Mouse (Mus musculus) layer of hippocampus, adult 18-20 months (tissue): ENCODE measurements around the gene Zdhhc19. TPM values are rescaled to one million over a fixed set of nuclear protein-coding genes. Genes with fewer than 3 reads are reported as not detected.

Source experiments
- DNase-seq, 2 experiments: peaks; one replicate each; pipeline ENCODE4 v3.0.0; 2022; ENCODE audit warnings: low spot score in 2 of 2
- total RNA-seq, 2 experiments: library from RNA; stranded (reverse); gene quantifications; 2 replicates each; pipeline ENCODE4 v1.2.3; 2021

Zdhhc19 gene
- total RNA-seq, 2 experiments from 2014 or later = not detected

DNA sequence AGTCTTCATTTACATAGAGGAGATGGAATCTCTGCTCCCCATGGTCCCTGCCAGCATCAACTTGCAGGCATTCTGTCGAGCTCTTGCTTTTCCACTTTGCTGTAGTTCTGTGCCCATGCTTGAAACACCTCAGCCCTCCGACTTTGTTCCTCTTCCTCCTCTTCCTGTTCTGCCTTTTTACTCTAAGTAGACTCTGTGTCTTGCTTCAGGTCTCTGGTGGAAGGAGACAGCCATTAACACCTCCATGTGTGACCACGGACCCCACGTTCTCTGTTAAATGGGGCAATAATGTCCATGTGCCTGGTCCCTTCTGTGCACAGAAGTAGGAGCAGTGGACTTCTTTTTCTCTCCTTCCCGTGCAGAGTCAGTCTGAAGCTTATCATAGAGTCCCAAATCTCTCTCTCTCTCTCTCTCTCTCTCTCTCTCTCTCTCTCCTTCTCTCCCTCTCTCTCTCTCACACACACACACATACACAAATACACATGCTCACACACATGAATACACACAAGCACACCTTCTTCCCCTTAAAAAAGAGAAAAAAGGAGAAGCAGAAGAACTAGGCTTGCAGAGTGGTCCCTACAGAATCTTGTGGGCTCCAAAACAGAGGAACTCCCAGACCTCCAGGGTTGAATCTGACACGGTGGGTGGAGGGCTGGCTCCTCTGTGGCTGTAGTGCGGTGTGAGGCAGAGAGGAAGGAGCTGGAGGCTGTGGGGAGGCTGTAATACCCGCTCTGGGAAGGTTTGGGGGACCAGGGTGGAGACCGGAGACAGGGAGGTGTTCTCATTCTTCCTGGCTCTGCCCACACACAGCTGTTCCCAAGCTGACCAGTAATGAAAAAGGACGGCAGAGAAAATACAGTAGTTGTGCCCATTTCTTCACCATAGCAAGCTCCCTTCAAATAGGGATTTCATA, 51.3 kb downstream of the Zdhhc19 start:
- DNase-seq = no peak

DNA sequence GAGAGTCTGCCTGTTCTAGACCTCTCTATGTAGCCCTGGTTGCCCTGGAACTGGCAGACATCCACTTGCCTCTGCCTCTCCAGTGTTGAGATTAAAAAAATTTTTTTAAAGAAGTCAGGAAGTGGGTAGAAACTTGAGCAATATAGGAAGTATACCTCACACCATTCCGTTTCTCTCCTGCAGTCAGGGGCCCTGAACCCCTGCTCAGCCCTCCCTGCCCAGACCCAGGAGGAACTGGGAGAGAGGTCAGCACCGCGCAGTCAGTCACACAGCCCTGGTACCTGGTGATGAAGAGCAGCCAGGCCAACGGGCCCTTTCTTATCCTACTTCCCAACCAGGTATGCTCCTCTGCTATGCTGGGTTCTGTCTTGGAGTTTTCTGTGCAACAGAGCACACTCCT, 54.0 kb downstream of the Zdhhc19 start:
- DNase-seq = no peak

DNA sequence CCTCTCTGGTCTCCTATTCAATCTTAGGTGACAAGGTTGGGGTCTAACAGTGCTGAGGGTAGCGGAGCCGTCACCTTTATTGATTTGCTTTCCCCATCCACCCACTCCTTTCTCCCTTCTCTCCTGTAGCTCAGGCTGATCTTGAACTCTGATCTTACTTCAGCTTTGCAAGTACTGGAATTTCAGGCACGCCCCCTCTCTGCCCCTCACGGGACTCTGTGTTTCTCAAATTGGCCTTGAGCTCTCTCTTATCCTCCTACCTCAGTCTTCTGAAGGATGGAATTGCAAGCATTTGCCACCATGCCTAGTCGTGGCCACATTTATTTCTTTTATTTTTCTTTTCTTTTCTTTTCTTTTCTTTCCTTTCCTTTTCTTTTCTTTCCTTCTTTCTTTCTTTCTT, 54.4 kb downstream of the Zdhhc19 start:
- DNase-seq = no peak

DNA sequence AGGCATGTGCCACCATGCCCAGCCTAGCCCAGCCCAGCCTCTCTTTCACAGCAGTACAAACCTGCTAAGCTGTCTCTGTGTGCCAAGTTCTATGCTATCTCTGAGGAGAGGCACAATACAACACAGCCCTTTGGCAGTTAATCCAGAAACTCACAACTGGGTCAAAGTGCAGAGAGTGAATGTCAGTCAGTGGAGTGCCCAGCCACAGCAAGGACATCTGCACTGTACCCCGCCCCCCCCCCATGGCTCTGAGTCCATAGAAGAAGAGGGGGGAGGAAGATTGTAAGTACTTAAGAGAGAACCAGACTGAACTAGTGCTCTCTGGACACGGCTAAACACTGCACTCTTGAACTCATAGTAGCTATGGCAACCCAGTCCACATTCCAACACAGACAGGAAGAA, 55.3 kb downstream of the Zdhhc19 start:
- DNase-seq = no peak

DNA sequence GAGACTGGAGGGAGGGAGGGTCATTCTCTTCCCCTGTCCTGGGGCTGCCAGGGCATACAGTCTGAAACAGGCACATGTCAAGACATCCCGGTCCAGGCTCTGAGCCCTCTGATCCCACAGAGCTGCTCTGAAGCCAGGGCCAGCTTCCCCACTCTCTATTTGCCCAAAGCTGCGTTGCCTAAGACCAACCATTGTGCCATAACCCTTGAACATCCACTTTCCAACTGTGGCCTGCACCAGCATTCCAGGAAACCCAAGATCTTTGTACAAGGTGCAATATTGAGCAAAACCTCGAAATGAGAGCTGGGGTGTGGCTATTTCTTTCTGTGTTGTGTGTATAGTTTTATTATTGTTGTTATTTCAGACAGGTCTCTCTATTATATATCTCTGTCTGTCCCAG, 59.5 kb downstream of the Zdhhc19 start:
- DNase-seq = no peak

DNA sequence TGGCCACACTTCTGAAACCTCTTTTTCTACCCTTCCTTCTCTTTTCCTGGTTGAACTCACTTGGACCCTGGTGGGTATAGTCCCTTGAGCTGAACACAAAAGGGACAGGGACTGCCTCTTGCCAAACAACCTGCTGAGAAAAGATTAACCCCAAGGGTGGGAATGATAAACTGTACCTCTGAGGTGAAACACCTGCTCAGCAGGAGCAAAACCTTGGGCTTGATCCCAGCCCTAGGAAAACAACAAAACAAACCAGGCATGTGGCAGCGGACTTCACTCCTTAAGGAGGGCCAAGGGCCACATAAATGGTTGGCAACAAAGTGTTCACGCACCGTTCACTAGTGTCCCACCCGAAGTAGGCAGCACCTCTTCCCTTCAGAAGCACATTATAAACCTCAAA, 63.4 kb downstream of the Zdhhc19 start:
- no peak for DNase-seq

DNA sequence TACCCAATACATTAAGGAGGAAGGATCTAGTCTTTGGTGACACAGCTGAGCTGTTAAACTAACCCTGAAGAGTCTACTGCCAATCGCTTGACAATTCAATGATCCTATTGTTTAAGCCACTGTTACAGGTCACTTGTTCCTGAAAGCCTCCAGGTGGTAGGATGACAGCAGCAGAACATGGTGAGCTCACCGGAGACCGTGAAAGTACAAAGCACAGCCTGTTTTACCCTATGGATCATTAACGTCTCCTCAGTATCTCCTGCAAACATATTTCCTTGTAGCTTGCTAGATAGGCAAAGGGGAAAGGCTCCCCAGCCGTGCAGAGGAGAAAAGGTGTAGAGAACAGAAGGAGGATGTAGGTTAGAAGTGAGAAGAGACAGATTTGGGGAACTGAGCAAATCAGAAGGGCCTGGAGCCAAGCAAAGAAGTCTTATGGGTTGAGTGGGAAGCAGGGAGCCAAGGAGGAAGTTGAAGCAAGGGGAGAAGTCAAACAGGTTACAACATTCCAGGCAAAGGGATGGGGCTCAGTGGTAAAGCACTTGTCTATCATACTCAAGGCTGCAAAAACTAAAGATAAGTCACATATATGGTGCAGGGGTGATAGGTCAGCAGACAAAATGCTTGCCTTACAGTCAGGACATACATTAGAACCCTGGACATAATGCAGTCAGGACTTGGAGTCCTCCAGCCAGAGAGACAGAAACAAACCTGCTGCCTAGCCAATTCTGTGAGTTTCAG, 67.2 kb downstream of the Zdhhc19 start:
- no peak for DNase-seq

DNA sequence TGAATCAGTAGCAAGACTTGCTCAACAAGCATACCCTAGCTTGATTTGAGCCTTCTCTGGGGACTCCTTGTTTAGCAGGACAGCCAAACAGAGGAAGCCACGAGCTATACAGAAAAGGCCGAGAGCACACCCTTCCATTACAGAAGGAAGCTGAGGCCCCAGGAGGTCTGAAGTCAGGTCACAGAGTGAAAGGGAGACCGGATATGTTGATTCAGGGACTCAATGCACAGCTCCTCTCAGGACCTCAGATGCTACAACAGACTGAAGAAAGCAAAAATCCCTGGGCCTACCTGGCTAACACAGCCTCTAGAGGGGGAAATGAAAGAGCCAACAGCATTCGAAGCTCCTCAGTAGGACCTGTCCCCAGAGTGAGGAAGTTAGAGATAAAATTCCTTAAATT, 71.2 kb downstream of the Zdhhc19 start:
- DNase-seq = no peak

DNA sequence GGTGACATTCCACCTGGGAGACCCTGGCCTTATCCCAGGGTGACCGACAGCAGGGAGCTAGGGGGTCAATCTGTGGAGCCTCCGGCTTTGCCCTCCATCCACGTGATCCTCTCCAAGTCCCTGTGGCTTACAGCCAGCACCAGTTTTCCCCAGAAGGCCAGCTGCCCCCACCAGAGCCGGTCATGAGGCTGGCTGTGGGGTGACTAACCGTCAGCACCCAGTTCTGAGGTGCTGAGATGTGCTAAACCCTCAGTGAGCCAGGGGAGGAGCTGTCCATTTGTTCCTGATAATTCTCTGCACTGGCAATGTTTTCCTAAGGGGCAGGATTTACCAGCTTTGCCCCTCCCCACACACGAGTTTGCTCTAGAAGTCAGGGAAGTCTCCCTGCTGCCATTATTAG, 72.3 kb downstream of the Zdhhc19 start:
- no peak for DNase-seq

DNA sequence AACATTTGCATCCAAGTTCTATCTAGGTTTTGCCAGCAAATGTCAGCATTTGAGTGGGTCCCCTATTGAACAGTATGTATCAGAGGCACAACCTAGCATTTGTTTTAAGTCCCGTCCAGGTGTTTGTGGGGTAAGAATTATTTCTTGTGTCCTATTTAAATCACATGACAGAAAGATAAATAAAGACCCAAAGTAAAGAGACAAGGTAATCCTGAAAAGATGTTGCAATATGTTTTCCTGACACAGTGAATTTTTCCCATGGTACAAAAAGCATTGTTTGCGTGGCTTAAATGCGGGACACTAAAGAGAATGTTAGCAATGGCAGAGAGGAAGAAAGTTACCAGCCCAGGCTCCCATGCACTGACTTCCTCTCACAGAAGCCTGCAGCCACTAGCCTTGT, 74.0 kb downstream of the Zdhhc19 start:
- no peak for DNase-seq

DNA sequence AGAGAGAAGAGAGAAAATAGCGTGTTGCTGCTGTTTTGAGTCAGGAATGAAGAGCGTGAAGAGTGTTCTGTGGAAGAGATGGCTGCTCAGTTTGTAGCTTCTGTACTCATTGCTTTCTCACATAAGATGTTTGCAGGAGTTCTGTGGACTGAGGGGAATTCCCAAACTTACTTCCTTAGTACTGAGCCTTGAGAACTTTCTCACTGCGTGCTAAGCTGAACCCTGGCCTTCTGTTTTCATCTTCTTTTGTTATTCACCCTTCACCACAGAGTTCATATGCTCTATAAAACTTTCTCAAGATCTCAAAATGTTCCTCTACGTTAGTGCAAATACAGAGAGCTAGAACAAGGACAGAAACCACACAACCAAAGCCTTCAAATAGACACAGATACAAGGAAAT, 76.5 kb downstream of the Zdhhc19 start:
- DNase-seq = no peak

DNA sequence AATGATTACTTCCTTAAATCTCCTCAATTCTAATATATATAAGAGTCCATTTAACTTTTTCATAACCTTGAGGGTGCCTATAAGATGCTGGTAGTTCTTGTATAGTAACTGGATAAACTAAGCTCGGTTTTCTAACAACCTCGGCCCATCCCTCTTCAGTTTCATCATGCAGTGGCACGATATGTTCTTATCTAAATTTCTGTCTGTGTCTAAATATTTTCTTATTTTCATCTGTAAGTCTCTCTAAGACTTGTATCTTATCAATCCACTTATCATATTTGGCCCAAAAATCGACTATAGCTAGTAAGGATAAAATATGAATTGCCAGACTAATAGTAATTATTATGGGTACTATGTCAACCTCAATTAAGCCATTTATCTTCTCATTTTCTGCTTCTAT, 90.4 kb downstream of the Zdhhc19 start:
- DNase-seq = no peak

DNA sequence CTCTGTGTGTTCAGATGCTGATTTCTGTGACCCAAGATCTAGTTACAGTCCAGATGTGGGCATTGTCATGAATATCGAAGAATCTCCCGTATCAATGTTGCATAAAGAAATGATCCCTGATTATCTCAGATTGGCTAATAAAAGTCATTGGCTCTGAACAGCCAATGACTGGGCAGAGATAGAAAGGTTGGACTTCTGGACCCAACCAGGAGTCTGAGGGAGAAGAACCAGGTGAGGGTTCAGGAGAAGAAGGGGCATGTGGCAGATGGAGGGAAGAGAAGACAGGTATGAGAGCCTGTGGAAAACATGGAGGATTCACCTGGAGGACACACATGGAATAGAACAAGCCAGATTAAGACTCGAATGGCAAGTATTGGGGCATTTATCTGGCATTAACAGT, 92.5 kb downstream of the Zdhhc19 start:
- no peak for DNase-seq

DNA sequence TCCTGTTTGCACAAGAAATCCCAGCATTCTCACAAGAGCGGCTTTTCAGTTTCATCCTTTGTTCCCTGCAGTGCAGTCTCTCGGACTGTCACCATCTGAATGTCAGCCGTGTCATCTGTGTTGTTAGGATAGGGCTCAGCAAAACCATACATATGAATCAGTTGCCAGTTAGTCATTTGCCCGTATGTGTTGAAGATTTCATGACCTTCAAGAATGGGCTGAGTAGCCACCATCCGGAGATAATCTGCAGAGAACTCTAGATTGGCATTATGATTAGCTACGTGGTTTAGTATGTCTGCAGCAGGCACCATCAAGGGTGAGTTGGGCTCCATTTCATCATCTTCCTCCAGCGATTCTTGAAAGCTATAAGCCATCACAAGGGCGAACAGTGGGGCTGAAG, 95.5 kb downstream of the Zdhhc19 start:
- DNase-seq = no peak

DNA sequence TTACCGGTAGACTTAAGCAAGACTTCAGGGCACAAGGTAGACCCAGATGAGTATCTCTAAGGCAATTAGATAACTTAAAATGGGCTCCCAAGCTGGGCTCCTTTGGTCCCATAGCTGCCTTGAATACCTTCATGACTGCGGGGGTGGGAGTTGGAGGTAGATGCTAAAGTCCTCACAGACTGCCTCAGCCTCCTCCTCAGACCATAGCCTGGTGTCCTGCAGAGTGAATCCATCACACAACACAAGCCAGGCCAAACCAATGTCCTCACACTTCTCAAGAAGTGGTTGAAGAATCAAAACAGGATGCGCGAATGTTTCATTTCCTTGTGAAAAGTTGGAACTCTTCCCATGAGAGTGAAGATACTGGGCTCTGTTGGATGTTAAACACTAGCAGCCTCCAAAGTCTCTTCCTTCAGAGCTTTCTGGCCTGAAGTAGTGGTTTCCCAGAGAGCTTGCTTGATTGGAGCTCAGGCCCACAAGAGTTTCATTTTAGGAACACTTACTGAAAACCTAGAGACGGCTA, 97.3 kb downstream of the Zdhhc19 start:
- no peak for DNase-seq

DNA sequence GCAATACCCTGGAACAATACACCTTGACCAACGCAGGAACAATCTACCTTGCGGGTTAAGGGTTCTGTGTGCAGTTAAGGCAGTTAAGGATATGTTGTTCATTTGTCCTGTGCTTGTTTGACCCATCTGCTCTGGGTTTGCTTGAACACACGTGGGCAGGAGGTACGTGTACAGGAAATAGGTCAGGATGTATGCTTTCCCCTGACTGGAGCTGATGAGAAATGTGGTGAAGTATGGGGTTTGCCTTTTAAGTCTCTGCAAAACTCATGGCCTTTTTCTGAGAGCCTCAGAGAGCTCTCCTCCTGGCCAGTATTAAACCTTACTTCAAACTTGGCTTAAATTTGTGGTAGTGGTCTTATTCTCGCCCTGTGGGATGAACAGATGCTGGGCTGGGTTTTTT, 97.9 kb downstream of the Zdhhc19 start:
- no peak for DNase-seq

DNA sequence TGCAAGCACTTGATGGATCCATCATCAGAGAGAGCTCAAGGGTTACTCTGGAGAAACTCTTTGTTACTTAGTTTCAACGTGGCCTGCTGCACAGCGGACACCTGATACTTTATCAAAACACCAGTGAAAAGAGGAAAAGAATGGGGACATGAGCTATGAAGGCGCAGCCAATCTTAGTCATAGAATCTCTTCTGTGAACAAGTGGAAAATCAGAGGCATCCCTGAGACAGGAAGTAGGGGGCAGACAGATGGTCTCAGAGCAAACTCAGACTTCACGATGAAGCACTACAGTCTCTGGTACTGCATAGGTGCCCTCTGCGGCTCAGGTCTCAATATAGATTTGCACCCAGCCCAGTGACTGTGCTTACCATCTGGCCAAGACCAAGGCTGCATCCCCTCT, 98.6 kb downstream of the Zdhhc19 start:
- no peak for DNase-seq

DNA sequence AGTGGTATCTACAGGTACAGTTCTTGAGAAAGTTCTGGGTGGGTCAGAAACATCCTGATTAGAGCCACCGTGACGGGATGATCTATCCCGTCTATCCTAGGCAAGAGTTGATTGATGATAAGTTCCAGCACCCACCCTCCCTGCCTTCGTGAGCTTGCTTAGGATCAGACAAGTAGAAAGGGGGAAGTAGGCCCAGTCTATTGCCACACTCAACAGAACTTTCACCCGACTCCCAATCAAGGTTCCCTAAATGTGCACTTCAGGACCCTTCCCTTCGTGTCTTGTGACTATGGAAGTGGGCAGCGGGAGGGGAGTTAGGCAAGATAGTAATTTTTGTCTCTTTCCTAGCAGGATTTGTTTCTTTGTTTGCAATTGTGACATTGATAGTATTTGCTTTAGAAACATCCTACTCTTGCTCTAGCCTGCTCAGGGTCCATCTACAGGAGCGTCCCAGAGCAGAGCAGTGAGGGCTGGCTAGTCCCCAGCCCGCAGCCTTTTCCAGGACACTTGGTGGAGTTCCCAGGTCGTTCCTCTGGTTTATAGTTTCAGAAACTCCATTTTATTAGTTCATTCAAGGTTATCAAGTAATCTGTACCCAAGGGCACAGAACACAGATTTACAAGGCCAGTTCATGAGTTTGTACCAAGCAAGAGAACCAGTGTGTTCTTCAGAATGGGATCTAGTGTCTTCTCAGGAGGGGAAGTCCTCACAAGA, 99.2 kb downstream of the Zdhhc19 start:
- DNase-seq = no peak

DNA sequence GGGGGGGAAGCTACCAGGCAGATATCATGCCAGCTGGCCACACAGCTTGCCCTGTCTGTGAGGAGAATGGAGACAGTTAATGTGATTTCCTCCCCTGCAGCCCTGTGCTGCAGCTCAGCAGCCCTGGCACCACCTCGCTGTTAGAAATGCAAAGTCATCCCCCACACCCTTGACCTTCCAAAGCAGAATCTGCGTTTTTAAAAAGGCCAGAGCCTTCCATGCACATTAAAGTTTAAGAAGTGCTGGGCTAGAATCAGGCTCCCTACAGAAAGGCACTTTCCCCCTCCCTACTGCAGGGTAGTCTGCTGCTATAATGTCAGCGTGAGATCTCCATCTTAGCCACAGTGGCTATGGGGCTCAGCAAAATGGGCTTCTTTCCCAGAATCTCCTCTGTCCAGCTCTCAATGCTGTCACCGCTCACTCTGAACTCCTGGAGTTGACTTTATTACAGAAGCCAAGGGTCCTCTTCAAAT, 101.9 kb downstream of the Zdhhc19 start:
- DNase-seq = no peak

DNA sequence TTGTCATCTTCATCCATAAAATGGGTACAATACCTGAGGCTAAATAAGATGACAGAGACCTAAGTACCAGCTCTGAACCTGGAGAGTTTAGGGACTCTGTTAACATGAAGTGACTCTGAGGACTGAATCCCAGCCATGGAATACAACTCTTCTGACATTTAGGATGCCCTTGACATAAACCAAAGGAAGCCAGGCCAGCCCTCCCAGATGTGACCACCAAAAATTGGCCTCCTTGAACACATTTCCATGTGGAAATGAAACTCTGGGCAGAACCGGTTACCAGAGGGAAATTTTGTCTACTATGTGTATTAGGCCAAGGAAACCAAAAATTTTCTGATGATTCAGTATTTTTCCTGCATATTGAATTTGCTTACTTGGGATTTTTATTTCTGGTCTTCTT, 103.1 kb downstream of the Zdhhc19 start:
- DNase-seq = no peak

DNA sequence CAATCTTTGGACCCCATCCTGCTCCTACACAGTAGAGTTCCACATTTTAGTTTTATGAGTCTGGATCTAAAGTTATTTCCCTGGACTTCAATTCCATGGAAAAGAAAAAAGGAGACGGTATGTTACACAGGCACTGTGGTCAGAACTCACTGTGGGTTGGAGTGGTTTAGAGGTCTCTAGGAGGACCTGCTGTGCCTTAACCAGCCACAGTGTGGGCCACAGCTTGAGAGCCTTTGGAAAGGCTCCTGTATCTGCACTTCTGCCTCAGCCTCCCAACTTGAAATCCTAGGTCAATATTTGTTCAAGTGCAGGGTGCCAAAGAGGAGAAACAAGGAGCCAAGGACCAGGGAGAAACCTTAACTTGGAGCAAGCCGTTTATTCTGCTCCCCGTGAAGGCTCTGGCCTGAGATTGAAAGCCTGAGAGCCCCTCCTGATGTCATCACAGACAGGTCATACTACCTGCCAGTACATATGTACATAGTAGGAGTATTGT, 106.2 kb downstream of the Zdhhc19 start:
- DNase-seq = no peak
